Mouse (Mus musculus) skeletal muscle tissue, adult 2 months (tissue): ENCODE results near the gene Gm49359.
"Not testable (repeated sequence)": the region's sequence is repeated elsewhere in the genome, so short reads cannot be mapped to it uniquely, and the experiment has no call there.

Experiments
- DNase-seq: peaks from one replicate; pipeline ENCODE4 v3.0.0-alpha.2; 2012; ENCODE audit warnings: low read depth, low spot score

Gm49359 gene

DNA sequence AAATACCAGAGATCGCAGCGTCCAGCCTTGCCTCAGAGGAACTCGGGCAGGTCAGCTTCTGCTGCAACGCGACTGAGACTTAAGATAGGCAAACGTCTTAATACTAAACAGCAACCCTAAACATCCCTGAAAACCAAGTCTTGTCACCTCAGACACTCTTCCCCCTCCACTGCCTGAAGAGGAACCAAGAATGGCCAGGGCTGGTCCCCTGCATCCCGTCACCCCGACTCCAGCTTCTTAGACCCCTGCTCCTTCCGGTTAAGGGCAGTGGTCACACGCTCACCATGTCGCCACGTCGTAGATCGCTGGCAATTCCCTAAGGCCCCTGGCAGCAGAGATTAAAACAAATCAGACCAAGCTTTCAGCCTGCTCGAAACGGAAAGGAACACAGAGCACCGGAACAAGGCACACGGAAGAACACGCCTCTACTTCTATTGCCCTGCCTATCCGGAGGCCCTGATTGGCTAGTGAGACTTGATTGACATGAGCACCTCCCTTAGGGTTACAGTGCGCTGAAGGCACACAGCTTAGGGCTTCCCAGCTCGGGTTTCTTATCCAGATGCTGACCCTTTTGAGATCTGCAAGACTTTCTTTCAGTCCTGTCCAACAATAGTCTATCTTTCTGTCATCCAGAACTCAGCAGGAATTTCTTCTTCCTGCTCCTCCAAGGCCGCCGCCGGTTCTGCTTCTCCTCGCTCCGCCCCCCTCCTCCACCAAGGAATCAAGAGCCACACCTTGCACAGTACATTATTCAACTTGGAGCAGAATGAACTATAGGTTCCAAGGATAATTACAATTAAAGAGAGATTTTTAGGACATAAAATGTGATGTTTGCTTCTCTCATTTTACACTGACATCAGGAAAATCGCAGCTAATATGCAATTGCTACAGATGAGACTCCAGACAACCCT, at the start of gene Gm49359:
Gene Gm49359, minus strand, starts transcription at position 409 of the 911 bp plus-strand sequence.
- DNase-seq: peak; percentile 87

DNA sequence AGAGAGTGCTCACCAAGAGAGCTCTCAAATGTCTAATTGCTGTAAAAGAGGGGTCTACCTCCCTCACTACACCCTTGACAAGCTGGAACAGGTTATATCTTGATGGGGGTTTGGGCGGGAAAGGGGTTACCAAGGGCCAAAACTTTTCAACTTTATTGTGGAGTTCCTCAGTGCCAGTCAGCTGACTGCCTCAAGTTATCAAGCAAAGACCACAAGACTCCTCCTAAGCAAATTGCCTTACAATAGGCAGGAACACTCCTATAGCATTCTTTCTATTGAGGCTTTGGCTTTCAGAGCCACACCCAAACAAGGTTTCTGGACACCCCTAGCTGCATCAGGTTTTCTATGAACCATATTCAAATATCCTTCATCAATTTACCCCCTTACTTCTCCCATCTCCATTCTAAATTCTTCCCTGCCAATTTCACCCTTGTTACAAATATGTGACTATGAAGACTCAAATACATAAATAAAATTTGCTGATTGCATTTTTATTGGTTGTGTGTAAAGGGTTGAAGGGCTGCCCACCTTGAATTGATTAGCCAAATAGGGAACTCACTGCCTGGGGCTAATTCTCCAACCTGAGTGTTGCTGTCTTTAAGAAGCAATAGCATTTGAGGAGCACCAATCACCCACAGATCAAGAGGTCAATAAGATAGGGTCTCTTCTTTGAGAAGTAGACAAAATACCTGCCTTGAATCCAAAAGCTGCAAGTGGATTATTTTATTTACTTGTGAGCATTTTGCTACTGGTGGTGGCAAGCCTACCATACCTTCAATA, 44.2 kb upstream of the Gm49359 start:
- DNase-seq: not testable (repeated sequence)

DNA sequence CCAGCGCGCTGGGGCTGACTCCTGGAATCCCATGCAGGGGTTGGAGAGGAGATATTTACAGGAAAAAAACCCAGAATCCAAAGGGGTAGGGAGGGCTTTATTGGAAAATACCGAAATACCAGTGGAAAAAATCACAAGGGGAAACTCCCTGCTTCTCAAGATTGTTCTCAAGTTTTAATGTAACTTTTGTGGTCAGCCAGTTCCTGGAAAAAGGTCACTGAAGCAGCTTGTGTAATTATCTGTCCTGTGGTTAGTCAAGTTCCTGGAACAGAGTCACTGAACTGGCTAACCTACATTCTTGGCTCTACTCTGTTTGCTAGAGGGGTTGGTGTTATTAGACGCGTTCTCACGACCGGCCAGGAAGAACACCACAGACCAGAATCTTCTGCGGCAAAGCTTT, 6.0 kb upstream of the Gm49359 start:
- not testable (repeated sequence) for DNase-seq

DNA sequence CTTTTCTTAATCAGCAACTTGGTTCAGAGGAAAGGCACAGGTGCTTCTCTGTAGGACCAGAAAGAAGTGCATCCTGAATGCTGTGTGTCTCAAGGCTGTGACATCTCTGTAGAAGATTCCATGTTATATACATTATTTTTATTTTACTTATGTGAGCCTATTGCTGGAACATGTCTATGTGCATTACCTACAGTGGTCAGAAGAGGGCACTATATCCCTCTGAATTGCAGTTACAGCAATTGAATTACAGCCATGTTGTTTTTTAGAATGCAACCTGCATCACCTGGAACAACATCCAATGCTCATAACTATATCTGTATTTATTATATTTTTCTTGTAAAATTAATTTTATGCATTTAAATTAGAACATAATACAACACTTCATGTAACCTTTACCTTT, 3.3 kb upstream of the Gm49359 start:
- DNase-seq: not testable (repeated sequence)
